Mouse (Mus musculus) ovary, postnatal 36 days (tissue): ENCODE results near the gene Actl6b.
"Not testable (repeated sequence)": the region's sequence is repeated elsewhere in the genome, so short reads cannot be mapped to it uniquely, and the experiment has no call there.

Experiments
- DNase-seq: peaks from one replicate; pipeline ENCODE4 v3.0.0; 2022; ENCODE audit warnings: low spot score, mixed read lengths

The Actl6b gene

GRCm38 (mm10) chr5:137601365-137601729, 48.0 kb downstream of the Actl6b start:
- DNase-seq: no peak

GRCm38 (mm10) chr5:137607860-137608653, 54.7 kb downstream of the Actl6b start:
- DNase-seq: no peak

DNA sequence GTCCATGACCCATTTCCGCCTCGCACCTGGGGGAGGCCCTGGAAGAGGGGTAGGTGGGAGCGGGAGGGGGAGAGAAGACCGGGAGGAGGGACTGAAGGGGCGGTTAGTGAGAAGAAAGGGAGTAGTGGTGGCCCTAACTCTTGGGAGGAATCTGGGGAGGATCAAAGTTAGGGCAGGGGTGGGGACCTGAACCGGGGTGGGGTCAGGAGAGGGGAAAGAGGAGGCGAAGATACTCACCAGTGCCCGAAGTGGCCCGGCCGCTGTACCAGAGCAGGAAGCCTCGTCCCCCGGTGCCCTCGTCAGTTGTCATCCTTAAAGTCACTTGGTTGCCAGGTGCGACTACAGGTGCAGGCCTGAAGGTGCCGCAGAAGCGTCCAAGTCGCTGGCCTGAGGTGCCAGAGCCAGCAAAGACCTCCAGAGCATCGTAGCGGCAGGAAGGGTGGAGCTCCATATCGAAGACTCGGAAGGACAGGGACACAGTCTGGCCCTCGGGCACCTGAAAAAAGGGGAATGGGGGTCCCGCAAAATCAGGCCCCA, 55.4 kb downstream of the Actl6b start:
- no peak for DNase-seq

GRCm38 (mm10) chr5:137609292-137609691, 56.0 kb downstream of the Actl6b start:
- no peak for DNase-seq

- DNase-seq: no peak
These were observed 56.7 kb downstream of the Actl6b start for GRCm38 (mm10) chr5:137610056-137610455.

DNA sequence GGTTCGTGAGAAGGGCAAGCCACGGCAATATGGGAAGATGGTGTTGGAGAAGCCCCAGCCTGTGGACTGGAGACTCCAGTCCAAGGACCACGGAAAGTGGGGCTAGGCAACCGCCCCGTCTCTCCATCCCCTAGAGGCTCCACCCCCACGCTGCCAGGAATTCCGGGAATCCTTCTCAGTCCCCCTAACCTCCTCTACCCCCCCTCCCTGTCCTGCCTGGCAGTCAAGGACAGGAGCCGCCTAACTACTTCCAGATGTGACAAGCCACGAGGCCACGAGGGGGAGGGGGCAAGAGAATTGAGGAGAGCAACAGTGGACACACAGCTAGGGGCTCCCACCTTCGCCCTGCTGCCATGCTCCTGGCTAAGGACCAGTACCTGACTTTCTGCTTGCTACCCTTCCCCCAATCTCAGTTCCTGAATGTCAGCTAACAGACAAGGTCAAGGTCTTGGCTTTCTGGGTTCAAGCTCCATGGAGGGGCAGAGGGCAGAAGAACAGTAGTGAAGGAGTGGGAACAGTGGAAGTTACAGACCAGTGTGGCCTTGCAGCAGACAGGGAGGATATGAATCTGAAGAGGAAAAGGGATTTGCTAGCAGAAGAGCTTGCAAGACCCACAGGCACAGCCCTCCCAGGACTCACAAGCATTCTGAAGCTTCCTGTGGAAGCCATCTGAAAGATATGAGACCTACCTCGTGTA, 57.4 kb downstream of the Actl6b start:
- peak; percentile 81 for DNase-seq

- DNase-seq: peak; percentile 69
These were observed 57.9 kb downstream of the Actl6b start for GRCm38 (mm10) chr5:137611245-137611602.

- DNase-seq: no peak
These were observed 59.8 kb downstream of the Actl6b start for GRCm38 (mm10) chr5:137613076-137613475.

- DNase-seq: peak; percentile 58
These were observed 60.2 kb downstream of the Actl6b start, which contains the start of gene Pcolce for GRCm38 (mm10) chr5:137613550-137613949. TSS of gene Pcolce (minus strand) at chr5:137613784.

- DNase-seq: not testable (repeated sequence)
These were observed 61.6 kb downstream of the Actl6b start for GRCm38 (mm10) chr5:137614921-137615320.

DNA sequence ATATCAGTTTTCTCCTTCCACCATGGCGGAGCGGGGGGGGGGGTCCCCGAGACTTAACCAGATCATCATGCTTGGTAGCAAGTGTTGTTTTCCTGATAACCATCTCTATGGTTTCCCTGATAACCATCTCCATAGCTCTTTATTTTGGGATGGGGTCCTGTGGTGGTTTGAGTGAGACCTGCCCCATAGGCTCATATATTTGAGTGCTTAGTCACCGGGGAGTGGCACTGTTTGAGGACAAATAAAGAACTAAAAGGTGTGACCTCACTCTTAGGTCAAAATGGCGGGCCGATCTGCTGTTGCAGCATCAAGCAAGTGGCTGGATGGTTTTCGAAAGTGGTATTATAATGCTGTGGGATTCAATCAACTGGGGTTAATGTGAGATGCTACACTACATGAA, 62.0 kb downstream of the Actl6b start:
- no peak for DNase-seq
